Mouse (Mus musculus) limb, embryonic 13.5 days (tissue): ENCODE data around the gene Armc8. TPM values are rescaled to one million over a fixed set of nuclear protein-coding genes. Genes with fewer than 3 reads are reported as not detected.

Experiments used
- ATAC-seq: fragments of 200-750 bp; cut with Nextera tagmentation; 2 replicates; pipeline ENCODE4 v1.8.0; 2017; ENCODE audit warnings: low read depth, moderate number of reproducible peaks, moderate TSS enrichment; ENCODE audit not compliant: low FRiP score
- H3K27ac ChIP-seq: fragments of 300-500 bp; sonication (generic); 2 replicates; pipeline ENCODE4 v1.5.1; 2015; ENCODE audit warnings: inconsistent platforms, mild to moderate bottlenecking, moderate library complexity
- H3K27me3 ChIP-seq: fragments of 300-500 bp; sonication (generic); 2 replicates; pipeline ENCODE4 v1.6.1; 2015; ENCODE audit warnings: mild to moderate bottlenecking, inconsistent platforms
- H3K36me3 ChIP-seq: fragments of 300-500 bp; sonication (generic); 2 replicates; pipeline ENCODE4 v1.6.1; 2015; ENCODE audit warnings: inconsistent platforms, mild to moderate bottlenecking, moderate library complexity
- H3K4me1 ChIP-seq: fragments of 300-500 bp; sonication (generic); 2 replicates; pipeline ENCODE4 v1.6.1; 2015; ENCODE audit warnings: inconsistent platforms
- H3K4me2 ChIP-seq: fragments of 300-500 bp; sonication (generic); replicated peaks from 2 replicates; pipeline ENCODE4 v1.6.1; 2015; ENCODE audit warnings: inconsistent platforms, mild to moderate bottlenecking, moderate library complexity
- H3K4me3 ChIP-seq: fragments of 300-500 bp; sonication (generic); 2 replicates; pipeline ENCODE4 v1.5.1; 2015; ENCODE audit warnings: moderate library complexity, mild to moderate bottlenecking, inconsistent platforms
- H3K9ac ChIP-seq: fragments of 300-500 bp; sonication (generic); 2 replicates; pipeline ENCODE4 v1.6.1; 2015; ENCODE audit warnings: mild to moderate bottlenecking, inconsistent platforms
- H3K9me3 ChIP-seq: fragments of 300-500 bp; sonication (generic); 2 replicates; pipeline ENCODE4 v1.6.1; 2016; ENCODE audit warnings: inconsistent platforms
- WGBS: fragments of 180-500 bp; shearing (Covaris S2); methylation state at CpG from one replicate; pipeline ENCODE4 v1.1.7; 2015; 5-methylcytosine and 5-hydroxymethylcytosine counted together
- polyA plus RNA-seq: library from polyadenylated mRNA; unstranded; fragments of >200 nt; fragmentation: Nextera tagmentation; extraction: Ambion mirVana; gene quantifications from 2 replicates; pipeline ENCODE4 v1.2.1, GENCODE M21; 2015

The Armc8 gene
- polyA plus RNA-seq, 1 experiment from 2014 or later: 21.0 TPM

DNA sequence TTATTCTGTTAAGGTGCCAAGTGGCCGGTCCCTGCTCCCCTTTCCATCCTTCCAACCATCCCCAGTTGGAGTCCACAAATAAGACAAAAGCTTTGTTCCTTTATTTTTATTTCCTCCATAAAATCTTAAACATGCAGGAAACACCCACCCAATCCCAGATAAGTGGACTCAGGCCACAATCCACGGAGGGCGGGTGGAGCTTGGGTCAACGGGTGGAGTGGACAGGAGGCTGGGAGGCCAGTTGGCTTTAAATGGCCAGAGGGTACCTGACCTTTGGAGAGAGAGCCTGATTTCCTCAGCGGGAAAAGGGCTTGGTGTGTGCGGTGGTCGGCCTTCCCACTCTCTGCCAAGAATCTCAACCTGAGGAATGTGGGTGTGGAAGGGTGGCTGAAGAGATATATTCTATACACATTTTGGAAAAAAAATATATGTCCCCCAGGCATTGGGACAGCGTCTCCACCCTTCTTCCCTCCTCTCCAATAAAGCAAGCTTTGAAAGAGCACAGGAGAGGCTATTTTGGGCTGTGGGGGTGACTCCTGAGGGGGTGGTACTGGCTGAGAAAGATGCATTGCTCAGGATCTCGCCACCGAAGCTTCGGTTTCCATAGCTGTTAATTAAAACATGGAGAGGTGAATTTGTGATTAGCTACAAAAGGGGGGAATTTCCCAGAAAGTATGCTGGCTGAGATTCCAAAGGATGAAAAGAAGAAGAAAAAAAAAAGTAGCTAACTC, 139.9 kb downstream of the Armc8 start:
- Histone ChIP-seq H3K27me3 (no peaks in the 10 kb centered on the region), H3K4me2 (no peak overlapping the region), H3K36me3 (no peaks in the 10 kb centered on the region; the same call in 1 of the 2 replicates), H3K9me3 (no peaks in the 10 kb centered on the region), H3K27ac (no peak overlapping the region), H3K9ac (no peak overlapping the region), H3K4me1 (peaks cover 49% of the 10 kb centered on the region), H3K4me3 (no peak overlapping the region)
- no peak for ATAC-seq
- WGBS: 65% methylated on average over 11 of the region's 11 CpGs

Other genes starting within 250 kb of the Armc8 start
- gene Esyt3, start 210.3 kb downstream of the Armc8 start, polyA plus RNA-seq: 0.45 and 0.60 TPM in 2 replicates
- 25.8 and 29.6 TPM in 2 replicates for gene Mras, start 131.5 kb downstream of the Armc8 start, polyA plus RNA-seq
- gene Nme9, start 117.4 kb downstream of the Armc8 start, polyA plus RNA-seq: not detected in 2 replicates
- 30.1 and 30.8 TPM in 2 replicates for gene Dbr1, start 6.9 kb upstream of the Armc8 start, polyA plus RNA-seq
- gene A4gnt, start 43.6 kb upstream of the Armc8 start, polyA plus RNA-seq: not detected in 2 replicates
- 24.5 and 26.1 TPM in 2 replicates for gene Dzip1l, start 60.6 kb upstream of the Armc8 start, polyA plus RNA-seq
- not detected in 2 replicates for gene Cldn18, start 148.4 kb upstream of the Armc8 start, polyA plus RNA-seq